Mouse (Mus musculus): ENCODE data around the gene Zkscan17. TPM values are rescaled to one million over a fixed set of nuclear protein-coding genes. Genes with fewer than 3 reads are reported as not detected.

The Zkscan17 gene
- total RNA-seq, 1 experiment from 2014 or later, result 19.9 TPM

GRCm38 (mm10) chr11:59519741-59520495 is 6.6 kb downstream of the Zkscan17 start:
- DNase-seq, result no peak

- no peak for DNase-seq
Measured at GRCm38 (mm10) chr11:59518226-59518625, 8.3 kb downstream of the Zkscan17 start.

- DNase-seq, result no peak
Measured at GRCm38 (mm10) chr11:59517441-59517840, 9.1 kb downstream of the Zkscan17 start.

GRCm38 (mm10) chr11:59514789-59515188 is 11.8 kb downstream of the Zkscan17 start:
- DNase-seq, result no peak

- DNase-seq, result no peak
Measured at GRCm38 (mm10) chr11:59514381-59514780, 12.2 kb downstream of the Zkscan17 start.

- no peak for DNase-seq
Measured at GRCm38 (mm10) chr11:59513556-59513955, 13.0 kb downstream of the Zkscan17 start.

GRCm38 (mm10) chr11:59512733-59513132 is 13.8 kb downstream of the Zkscan17 start:
- no peak for DNase-seq

- no peak for DNase-seq
Measured at GRCm38 (mm10) chr11:59511558-59511957, 15.0 kb downstream of the Zkscan17 start.

- DNase-seq, result no peak
Measured at GRCm38 (mm10) chr11:59506713-59507074, 19.9 kb downstream of the Zkscan17 start.

- DNase-seq, result peak; percentile 95
Measured at GRCm38 (mm10) chr11:59505839-59506712, 20.5 kb downstream of the Zkscan17 start.

- peak; percentile 73 for DNase-seq
Measured at GRCm38 (mm10) chr11:59505351-59505838, 21.2 kb downstream of the Zkscan17 start.

- no peak for DNase-seq
Measured at GRCm38 (mm10) chr11:59501978-59502700, 24.4 kb downstream of the Zkscan17 start.

GRCm38 (mm10) chr11:59497747-59498146 is 28.8 kb downstream of the Zkscan17 start:
- DNase-seq, result no peak

GRCm38 (mm10) chr11:59496672-59497310 is 29.8 kb downstream of the Zkscan17 start:
- DNase-seq, result no peak

GRCm38 (mm10) chr11:59486222-59486621 is 40.3 kb downstream of the Zkscan17 start:
- no peak for DNase-seq

- peak; percentile 68 for DNase-seq
Measured at GRCm38 (mm10) chr11:59485641-59486040, 40.9 kb downstream of the Zkscan17 start.

GRCm38 (mm10) chr11:59483212-59483611 is 43.3 kb downstream of the Zkscan17 start:
- DNase-seq, result peak; percentile 60

- DNase-seq, result no peak
Measured at GRCm38 (mm10) chr11:59477240-59477639, 49.3 kb downstream of the Zkscan17 start.

GRCm38 (mm10) chr11:59472326-59472677 is 54.2 kb downstream of the Zkscan17 start, which contains the start of gene Zfp867:
TSS of gene Zfp867 (minus strand) at chr11:59472474.
- DNase-seq, result peak; percentile 96

- peak; percentile 64 for DNase-seq
Measured at GRCm38 (mm10) chr11:59471413-59472325, 54.9 kb downstream of the Zkscan17 start.

- DNase-seq, result no peak
Measured at GRCm38 (mm10) chr11:59460459-59460858, 66.1 kb downstream of the Zkscan17 start.
